ENCODE assay signal across 8 mouse cellular contexts in genomic region chr12:100527753-100528152, GRCm38 (mm10). TPM values are rescaled to one million over a fixed set of nuclear protein-coding genes. Genes with fewer than 3 reads are reported as not detected.
A peak's percentile ranks its signal among the peaks of the same experiment; 100 is the strongest.
DNase-seq lines count a peak whose midpoint lies in the region; ATAC-seq and TF ChIP-seq lines count a peak whose summit lies in the region.

No protein-coding gene starts in this region.

- ATAC-seq in forebrain, embryonic 15.5 days (replicated peaks), result peak; percentile 99
- ATAC-seq in liver, embryonic 14.5 days (ENCODE audit: insufficient read depth), result peak; percentile 84

- H3K27ac ChIP-seq in ES-E14 (ENCODE audit: insufficient read depth, low read depth, low read length, poor library complexity, severe bottlenecking), result no peak overlapping the region
- no peak overlapping the region for H3K27ac ChIP-seq in forebrain, embryonic 15.5 days (replicated peaks)
- H3K27ac ChIP-seq in liver, embryonic 14.5 days, result no peak overlapping the region

- H3K9me3 ChIP-seq in ES-E14 (ENCODE audit: control insufficient read depth, insufficient read depth, low read depth, low read length), result no peaks in the 10 kb centered on the region
- no peaks in the 10 kb centered on the region for H3K9me3 ChIP-seq in forebrain, embryonic 15.5 days
- H3K9me3 ChIP-seq in liver, embryonic 14.5 days (ENCODE audit: control insufficient read depth, low read length), result no peaks in the 10 kb centered on the region

- in situ Hi-C loops in ES-E14 (cut with MboI; ENCODE audit: low sequenced_read_pairs in 2 of 2, unreplicated experiment in 2 of 2), result no loop called here

- peak; percentile 66 for DNase-seq in ES-E14 (ENCODE audit: low read depth, low spot score)
- DNase-seq in c-Kit-positive CD71-positive TER-119-positive erythroid progenitor cells, embryonic 14.5 days (ENCODE audit: low spot score), result peak; percentile 42
- DNase-seq in heart, postnatal 14 days, result peak; percentile 73 to 79
- DNase-seq in kidney, postnatal 4 days, result peak; percentile 75 to 85
- DNase-seq in liver, embryonic 14.5 days (ENCODE audit: low read depth in 3 of 3, low spot score in 3 of 3), result peak; percentile 29 to 50 (median 39)
- DNase-seq in neural tube, embryonic 10.5 days (ENCODE audit: extremely low spot score, low spot score), result peak; percentile 63
- peak; percentile 78 for DNase-seq in testis, postnatal 14 days (ENCODE audit: low spot score)

- no peaks in the 10 kb centered on the region for H3K36me3 ChIP-seq in ES-E14 (ENCODE audit: control insufficient read depth, insufficient read depth, low read length, poor library complexity, severe bottlenecking)
- H3K36me3 ChIP-seq in forebrain, embryonic 15.5 days, result no peaks in the 10 kb centered on the region
- no peaks in the 10 kb centered on the region for H3K36me3 ChIP-seq in liver, embryonic 14.5 days (replicated peaks; ENCODE audit: control insufficient read depth, insufficient read depth, low read depth)

- no peak for TF ChIP-seq CTCF in liver, embryonic 14.5 days (IDR thresholded peaks at IDR 0.05; ENCODE audit: low read depth)

- H3K4me1 ChIP-seq in ES-E14 (ENCODE audit: control insufficient read depth in 2 of 2, insufficient read depth in 2 of 2, low read length in 2 of 2, poor library complexity in 1 of 2), result peaks cover 3 to 37% of the 10 kb centered on the region in 2 experiments; a peak in 3 of 4 replicates
- H3K4me1 ChIP-seq in forebrain, embryonic 15.5 days, result peaks cover 15% of the 10 kb centered on the region
- peaks cover 0 to 7% of the 10 kb centered on the region in 2 experiments; a peak in 2 of 4 replicates for H3K4me1 ChIP-seq in liver, embryonic 14.5 days (replicated peaks; ENCODE audit: control insufficient read depth in 2 of 2, insufficient read depth in 2 of 2, low read length in 1 of 2)

- no peak overlapping the region for H3K9ac ChIP-seq in ES-E14 (ENCODE audit: insufficient read depth, low read depth, low read length, poor library complexity, severe bottlenecking)
- no peak overlapping the region for H3K9ac ChIP-seq in forebrain, embryonic 15.5 days (replicated peaks)
- H3K9ac ChIP-seq in liver, embryonic 14.5 days (replicated peaks), result no peak overlapping the region

- no peaks in the 10 kb centered on the region for H3K27me3 ChIP-seq in forebrain, embryonic 15.5 days
- H3K27me3 ChIP-seq in liver, embryonic 14.5 days (ENCODE audit: control insufficient read depth, insufficient read depth, low read length), result no peaks in the 10 kb centered on the region

- H3K4me3 ChIP-seq in ES-E14 (ENCODE audit: insufficient read depth in 1 of 2, low read depth in 1 of 2, low read length in 2 of 2, poor library complexity in 1 of 2, severe bottlenecking in 1 of 2), result no peak overlapping the region
- peak overlapping the region; percentile 32 for H3K4me3 ChIP-seq in forebrain, embryonic 15.5 days
- no peak overlapping the region for H3K4me3 ChIP-seq in liver, embryonic 14.5 days (ENCODE audit: insufficient read depth in 1 of 2, low read depth in 2 of 2, low read length in 2 of 2)

- WGBS in forebrain, embryonic 15.5 days, result 10% methylated on average over 9 of the region's 9 CpGs
- WGBS in liver, embryonic 14.5 days (ENCODE audit: insufficient replicate concordance), result 5% methylated on average over 9 of the region's 9 CpGs

- no peak for TF ChIP-seq EP300 in liver, embryonic 14.5 days (IDR thresholded peaks at IDR 0.05; ENCODE audit: low read depth)

- intact Hi-C loops in heart, postnatal 14 days (cut with DNase I), result no loop called here

- H3K4me2 ChIP-seq in forebrain, embryonic 15.5 days (replicated peaks), result peak overlapping the region; percentile 55
- no peak overlapping the region for H3K4me2 ChIP-seq in liver, embryonic 14.5 days (ENCODE audit: low read depth)

TF ChIP-seq in ES-E14, 5 proteins besides CTCF, POLR2A, EP300 and RAD21:
- TF ChIP-seq CHD2 (IDR thresholded peaks at IDR 0.05; ENCODE audit: low read depth, low read length), result peak; percentile 55; the same call in 1 of the 2 replicates
- TF ChIP-seq MAFK (IDR thresholded peaks at IDR 0.05; ENCODE audit: insufficient read depth, low read depth, low read length), result no peak
TF ChIP-seq in ES-E14: peak in this region for 1.

RNA-seq across cellular contexts. Expression of gene Ttc7b, which starts 7.1 kb away (rescaled TPM):
- total RNA-seq in ES-E14 (2012; rRNA removed), result 19.0 and 24.0 TPM in 2 replicates
- polyA plus RNA-seq in forebrain, embryonic 15.5 days (2015; fragmentation: Nextera tagmentation; extraction: Ambion mirVana), result 6.5 and 8.2 TPM in 2 replicates
- 10 to 100 TPM; 65.8 to 73.1 TPM for total RNA-seq in heart, postnatal 14 days (2021)
- 3.5 and 3.6 TPM in 2 replicates for polyA plus RNA-seq in liver, embryonic 14.5 days (2012; rRNA removed)
- 1.2 and 1.3 TPM in 2 replicates for polyA plus RNA-seq in liver, embryonic 14.5 days (2014; fragmentation: Nextera tagmentation; extraction: Ambion mirVana)
